Mouse (Mus musculus): Measurements from ENCODE around the gene Arhgef3.

GRCm38 (mm10) chr14:27166751-27167150 is 52.1 kb downstream of the Arhgef3 start:
- no peak for TF ChIP-seq POLR2A (IDR thresholded peaks at IDR 0.05; ENCODE audit: low read depth, low read length)
- TF ChIP-seq CTCF (conservative IDR thresholded peaks at IDR 0.05; ENCODE audit: insufficient read depth, insufficient read length, low read depth, low read length), result no peak
